Mouse (Mus musculus): Measurements from ENCODE around the gene Tgfb1. TPM values are rescaled to one million over a fixed set of nuclear protein-coding genes. Genes with fewer than 3 reads are reported as not detected.
A peak's percentile ranks its signal among the peaks of the same experiment; 100 is the strongest.

Tgfb1 gene
- polyA plus RNA-seq, 1 experiment from 2014 or later: 16.4 TPM

DNA sequence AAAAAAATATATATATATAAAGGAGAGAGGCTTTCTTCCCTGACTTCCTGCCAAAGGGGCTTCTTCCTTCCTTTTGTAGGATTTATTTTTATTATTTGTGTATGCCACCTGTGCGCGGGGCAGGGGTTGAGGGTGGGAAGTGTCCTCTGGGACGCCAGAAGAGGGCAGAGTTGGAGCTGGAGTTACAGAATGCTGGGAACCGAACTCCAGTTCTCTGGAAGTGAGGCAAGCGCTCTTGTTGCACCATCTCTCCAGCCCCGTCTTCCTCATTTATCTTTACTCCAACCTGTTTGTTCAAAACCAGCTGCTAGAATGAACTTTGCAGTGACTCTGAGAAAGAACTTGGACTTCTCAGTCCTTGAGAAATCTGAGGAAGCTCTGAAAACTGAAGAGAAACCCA, 6.8 kb upstream of the Tgfb1 start:
- Histone ChIP-seq H3K27me3 (replicated peaks; ENCODE audit: control insufficient read depth, insufficient read depth, low read length) (peaks cover 10% of the 10 kb centered on the region), H3K4me3 (ENCODE audit: low read depth, low read length) (peak overlapping the region; percentile 69), H3K9ac (ENCODE audit: low read depth, low read length) (peak overlapping the region; percentile 54), H3K4me2 (peak overlapping the region; percentile 81), H3K36me3 (ENCODE audit: control insufficient read depth, insufficient read depth, low read length) (0 out of 2 replicates have a peak, but pooled peaks cover 2% of the 10 kb centered on the region), H3K9me3 (ENCODE audit: control insufficient read depth, low read length) (no peaks in the 10 kb centered on the region), H3K27ac (ENCODE audit: low read depth, low read length) (peak overlapping the region; percentile 96), H3K4me1 (replicated peaks; ENCODE audit: control insufficient read depth, insufficient read depth, low read length) (peaks cover 38% of the 10 kb centered on the region)
- ATAC-seq (replicated peaks; ENCODE audit: low FRiP score) (no peak), DNase-seq (ENCODE audit: low spot score) (no peak)
- 5% methylated on average over 6 of the region's 6 CpGs for WGBS

DNA sequence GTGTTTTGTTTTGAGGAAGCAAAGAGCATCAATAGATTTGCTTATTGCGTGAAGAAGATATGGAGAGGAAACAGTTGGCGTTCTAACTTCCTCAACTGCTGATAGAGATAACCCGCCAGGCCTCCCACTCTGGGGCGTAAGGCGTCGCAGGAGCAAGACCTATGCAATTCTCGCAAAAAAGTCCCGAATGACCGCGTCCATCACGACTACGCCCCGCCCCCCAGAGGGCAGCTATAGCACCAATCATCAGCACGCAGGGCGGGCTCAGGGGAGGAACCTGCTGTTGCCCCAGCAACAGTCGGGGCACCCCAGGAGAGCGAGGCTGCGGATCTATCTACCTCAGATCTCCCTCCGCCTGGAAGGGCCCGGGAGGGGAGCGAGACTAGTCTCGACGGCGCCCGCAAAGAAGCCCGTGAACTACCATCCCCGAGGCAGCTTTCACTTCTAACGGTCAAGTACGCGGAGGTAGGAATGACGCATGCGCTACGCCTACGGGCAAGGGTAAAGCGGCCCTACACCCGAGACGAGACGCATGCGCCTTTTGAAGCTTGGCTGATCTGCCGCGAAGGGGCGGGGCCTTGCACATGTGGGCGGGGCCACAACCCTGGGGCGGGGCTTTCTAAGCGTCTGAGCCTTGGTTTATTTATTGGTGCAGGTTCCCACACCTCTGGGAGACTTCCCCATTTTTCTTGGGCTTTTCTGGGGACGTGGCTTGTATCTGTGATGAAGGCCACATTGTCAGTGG, 6.1 kb upstream of the Tgfb1 start, which contains the start of gene B9d2:
Gene B9d2, plus strand, starts transcription at position 267 of the 745 bp plus-strand sequence.
- 0 out of 2 replicates have a peak, but pooled peaks cover 2% of the 10 kb centered on the region for H3K36me3 ChIP-seq (ENCODE audit: control insufficient read depth, insufficient read depth, low read length)
- peak within 1 kb of the TSS; percentile 74 for H3K9ac ChIP-seq (ENCODE audit: low read depth, low read length)
- ATAC-seq (replicated peaks; ENCODE audit: low FRiP score) (peak; percentile 93), DNase-seq (ENCODE audit: low spot score) (peak; percentile 96)
- no peaks in the 10 kb centered on the region for H3K9me3 ChIP-seq (ENCODE audit: control insufficient read depth, low read length)
- peaks cover 43% of the 10 kb centered on the region for H3K4me1 ChIP-seq (replicated peaks; ENCODE audit: control insufficient read depth, insufficient read depth, low read length)
- peaks cover 3% of the 10 kb centered on the region; the same call in 1 of the 2 replicates for H3K27me3 ChIP-seq (replicated peaks; ENCODE audit: control insufficient read depth, insufficient read depth, low read length)
- peak within 1 kb of the TSS; percentile 69 for H3K4me3 ChIP-seq (ENCODE audit: low read depth, low read length)
- under 1% methylated on average over 46 of the region's 46 CpGs for WGBS
- peak within 1 kb of the TSS; percentile 81 for H3K4me2 ChIP-seq
- peak within 1 kb of the TSS; percentile 96 for H3K27ac ChIP-seq (ENCODE audit: low read depth, low read length)

DNA sequence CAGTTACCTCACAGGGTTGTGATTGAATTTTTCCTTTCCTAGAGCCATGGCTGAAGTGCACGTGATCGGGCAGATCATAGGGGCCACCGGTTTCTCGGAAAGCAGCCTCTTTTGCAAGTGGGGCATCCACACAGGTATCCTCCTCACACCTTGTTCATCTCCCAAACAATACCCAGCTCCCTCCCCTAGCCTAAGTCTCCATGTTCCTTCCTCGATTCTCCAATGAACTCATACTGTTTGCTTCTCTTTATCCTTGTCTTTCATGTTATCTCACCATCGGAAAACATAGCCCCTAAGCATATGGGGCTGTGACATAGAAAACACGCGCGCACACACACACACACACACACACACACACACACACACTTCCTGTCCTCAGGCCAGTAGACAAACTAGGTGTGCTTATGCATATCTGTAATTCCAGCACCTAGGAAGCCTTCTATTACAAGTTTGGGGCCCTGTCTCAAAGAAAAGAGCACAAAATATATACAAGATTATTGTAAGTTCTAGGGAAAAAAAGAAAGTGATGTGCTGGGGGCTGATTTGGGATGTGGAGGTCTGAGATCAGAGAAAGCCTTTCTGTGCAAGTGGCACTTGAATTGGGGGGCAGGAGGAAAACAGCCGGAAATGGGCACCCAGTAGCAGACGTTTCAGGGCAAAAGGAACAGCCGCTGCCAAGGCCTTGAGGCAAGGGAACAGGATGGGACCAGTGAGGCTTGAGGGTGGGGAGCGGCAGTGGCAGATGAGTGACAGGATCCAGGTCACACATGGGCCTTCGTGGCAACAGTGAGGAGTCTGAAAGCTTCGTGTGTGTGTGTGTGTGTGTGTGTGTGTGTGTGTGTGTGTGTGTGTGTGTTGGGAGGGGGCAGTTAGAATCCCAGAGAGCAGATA, 5.2 kb upstream of the Tgfb1 start:
- WGBS: 34% methylated on average over 15 of the region's 15 CpGs

DNA sequence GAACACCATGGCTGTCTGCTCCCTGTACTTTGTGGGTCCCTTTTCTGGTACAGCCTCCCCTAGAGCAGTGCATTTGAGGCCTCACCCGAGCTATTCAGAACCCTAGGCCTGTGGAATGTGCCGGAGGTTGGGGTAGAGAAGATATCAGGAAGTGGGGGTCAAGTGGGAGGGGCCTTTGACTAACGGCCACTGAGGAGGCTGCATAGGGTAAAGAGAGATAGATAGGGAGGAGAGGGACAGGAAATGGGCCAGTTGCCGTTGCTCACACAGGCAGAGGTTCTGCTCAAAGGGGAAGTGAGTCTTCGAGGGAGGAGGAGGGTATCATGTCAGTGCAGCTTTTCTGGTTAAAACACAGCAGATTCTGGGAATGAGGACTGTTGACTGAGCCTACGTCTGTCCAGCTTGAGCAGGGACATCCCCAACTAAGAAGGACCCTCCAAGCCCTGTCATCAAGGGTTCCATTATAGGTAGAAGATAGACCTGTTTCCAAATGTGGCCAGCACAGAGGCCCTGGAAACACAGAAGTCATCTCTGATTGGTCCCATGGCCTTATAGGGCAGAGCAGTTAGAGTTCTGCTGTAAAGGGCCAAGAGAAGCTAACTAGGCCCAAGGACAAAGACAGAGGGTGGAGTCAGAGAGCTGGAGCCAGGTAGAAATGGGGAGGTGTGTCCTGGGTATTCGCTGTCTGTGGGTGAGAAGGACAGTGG, 3.2 kb upstream of the Tgfb1 start:
- DNase-seq (ENCODE audit: low spot score) (peak; percentile 60), ATAC-seq (replicated peaks; ENCODE audit: low FRiP score) (peak; percentile 27)
- Histone ChIP-seq H3K9ac (ENCODE audit: low read depth, low read length) (peak overlapping the region; percentile 58), H3K27me3 (replicated peaks; ENCODE audit: control insufficient read depth, insufficient read depth, low read length) (no peaks in the 10 kb centered on the region; the same call in 1 of the 2 replicates), H3K4me3 (ENCODE audit: low read depth, low read length) (peak overlapping the region; percentile 29), H3K9me3 (ENCODE audit: control insufficient read depth, low read length) (no peaks in the 10 kb centered on the region), H3K36me3 (ENCODE audit: control insufficient read depth, insufficient read depth, low read length) (0 out of 2 replicates have a peak, but pooled peaks cover 2% of the 10 kb centered on the region), H3K4me1 (replicated peaks; ENCODE audit: control insufficient read depth, insufficient read depth, low read length) (peaks cover 50% of the 10 kb centered on the region), H3K27ac (ENCODE audit: low read depth, low read length) (peak overlapping the region; percentile 92), H3K4me2 (peak overlapping the region; percentile 60)
- 28% methylated on average over 7 of the region's 7 CpGs for WGBS

More for the DNA sequence above, 5.2 kb upstream of the Tgfb1 start:
- no peaks in the 10 kb centered on the region for H3K27me3 ChIP-seq (replicated peaks; ENCODE audit: control insufficient read depth, insufficient read depth, low read length)
- H3K36me3 ChIP-seq (ENCODE audit: control insufficient read depth, insufficient read depth, low read length): 0 out of 2 replicates have a peak, but pooled peaks cover 2% of the 10 kb centered on the region
- H3K4me3 ChIP-seq (ENCODE audit: low read depth, low read length): peak overlapping the region; percentile 69
- ATAC-seq (replicated peaks; ENCODE audit: low FRiP score) (no peak), DNase-seq (ENCODE audit: low spot score) (no peak)
- peak overlapping the region; percentile 81 for H3K4me2 ChIP-seq
- peak overlapping the region; percentile 96; the same call in 1 of the 2 replicates for H3K27ac ChIP-seq (ENCODE audit: low read depth, low read length)
- H3K9me3 ChIP-seq (ENCODE audit: control insufficient read depth, low read length): no peaks in the 10 kb centered on the region
- H3K9ac ChIP-seq (ENCODE audit: low read depth, low read length): peak overlapping the region; percentile 31; the same call in 1 of the 2 replicates
- H3K4me1 ChIP-seq (replicated peaks; ENCODE audit: control insufficient read depth, insufficient read depth, low read length): peaks cover 50% of the 10 kb centered on the region

DNA sequence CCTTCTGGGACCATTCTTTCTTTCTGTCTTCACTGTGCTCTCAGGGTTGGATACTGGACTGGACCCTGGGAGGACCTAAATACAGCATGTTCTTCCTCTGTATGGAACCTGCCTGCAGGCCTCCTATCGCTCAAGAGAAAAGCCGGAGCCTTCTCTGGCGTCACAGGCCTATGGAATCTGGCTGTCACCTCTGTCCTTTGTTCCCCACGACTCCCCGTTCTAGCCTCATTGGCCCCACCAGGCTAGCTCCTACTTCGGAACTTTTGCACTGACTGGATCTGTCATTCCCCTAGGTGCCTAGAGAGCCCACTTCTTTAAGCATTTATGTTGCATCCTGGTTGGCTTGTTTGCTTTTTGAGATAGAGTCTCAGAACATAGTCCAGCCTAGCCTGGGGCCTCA, 2.1 kb upstream of the Tgfb1 start:
- no peak overlapping the region; the same call in 1 of the 2 replicates for H3K4me2 ChIP-seq
- WGBS: 86% methylated on average over 6 of the region's 6 CpGs
- no peaks in the 10 kb centered on the region; the same call in 1 of the 2 replicates for H3K27me3 ChIP-seq (replicated peaks; ENCODE audit: control insufficient read depth, insufficient read depth, low read length)
- 0 out of 2 replicates have a peak, but pooled peaks cover 2% of the 10 kb centered on the region for H3K36me3 ChIP-seq (ENCODE audit: control insufficient read depth, insufficient read depth, low read length)
- peaks cover 53% of the 10 kb centered on the region for H3K4me1 ChIP-seq (replicated peaks; ENCODE audit: control insufficient read depth, insufficient read depth, low read length)
- ATAC-seq (replicated peaks; ENCODE audit: low FRiP score): no peak
- no peaks in the 10 kb centered on the region for H3K9me3 ChIP-seq (ENCODE audit: control insufficient read depth, low read length)
- DNase-seq (ENCODE audit: low spot score): no peak
- H3K4me3 ChIP-seq (ENCODE audit: low read depth, low read length): no peak overlapping the region
- no peak overlapping the region; the same call in 1 of the 2 replicates for H3K9ac ChIP-seq (ENCODE audit: low read depth, low read length)
- H3K27ac ChIP-seq (ENCODE audit: low read depth, low read length): peak overlapping the region; percentile 92

DNA sequence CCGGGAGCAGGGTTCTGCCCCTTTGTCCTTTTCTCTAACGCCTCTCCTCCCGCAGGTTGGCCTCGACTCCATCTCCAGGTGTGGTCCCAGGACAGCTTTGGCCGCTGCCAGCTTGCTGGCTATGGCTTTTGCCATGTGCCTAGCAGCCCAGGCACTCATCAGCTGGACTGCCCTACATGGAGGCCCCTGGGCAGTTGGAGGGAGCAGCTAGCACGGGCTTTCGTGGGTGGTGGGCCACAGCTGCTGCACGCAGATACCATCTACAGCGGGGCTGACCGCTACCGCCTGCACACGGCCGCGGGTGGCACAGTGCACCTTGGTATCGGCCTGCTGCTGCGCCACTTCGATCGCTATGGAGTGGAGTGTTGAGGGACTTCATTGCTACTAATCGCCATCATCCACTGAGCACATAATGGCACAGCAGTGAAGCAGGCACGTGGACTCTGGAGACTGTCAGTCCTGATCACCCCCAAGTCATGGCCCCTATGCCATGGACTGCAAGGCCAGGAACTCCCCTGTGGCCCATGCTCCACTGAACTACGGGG, 804 bp upstream of the Tgfb1 start:
- Histone ChIP-seq H3K27ac (ENCODE audit: low read depth, low read length) (peak overlapping the region; percentile 59; the same call in 1 of the 2 replicates), H3K9me3 (ENCODE audit: control insufficient read depth, low read length) (no peaks in the 10 kb centered on the region), H3K9ac (ENCODE audit: low read depth, low read length) (peak overlapping the region; percentile 86), H3K27me3 (replicated peaks; ENCODE audit: control insufficient read depth, insufficient read depth, low read length) (no peaks in the 10 kb centered on the region; the same call in 1 of the 2 replicates), H3K4me3 (ENCODE audit: low read depth, low read length) (peak overlapping the region; percentile 80), H3K4me2 (peak overlapping the region; percentile 97), H3K4me1 (replicated peaks; ENCODE audit: control insufficient read depth, insufficient read depth, low read length) (peaks cover 57% of the 10 kb centered on the region), H3K36me3 (ENCODE audit: control insufficient read depth, insufficient read depth, low read length) (0 out of 2 replicates have a peak, but pooled peaks cover 2% of the 10 kb centered on the region)
- DNase-seq (ENCODE audit: low spot score) (no peak), ATAC-seq (replicated peaks; ENCODE audit: low FRiP score) (no peak)
- WGBS: 56% methylated on average over 21 of the region's 21 CpGs

DNA sequence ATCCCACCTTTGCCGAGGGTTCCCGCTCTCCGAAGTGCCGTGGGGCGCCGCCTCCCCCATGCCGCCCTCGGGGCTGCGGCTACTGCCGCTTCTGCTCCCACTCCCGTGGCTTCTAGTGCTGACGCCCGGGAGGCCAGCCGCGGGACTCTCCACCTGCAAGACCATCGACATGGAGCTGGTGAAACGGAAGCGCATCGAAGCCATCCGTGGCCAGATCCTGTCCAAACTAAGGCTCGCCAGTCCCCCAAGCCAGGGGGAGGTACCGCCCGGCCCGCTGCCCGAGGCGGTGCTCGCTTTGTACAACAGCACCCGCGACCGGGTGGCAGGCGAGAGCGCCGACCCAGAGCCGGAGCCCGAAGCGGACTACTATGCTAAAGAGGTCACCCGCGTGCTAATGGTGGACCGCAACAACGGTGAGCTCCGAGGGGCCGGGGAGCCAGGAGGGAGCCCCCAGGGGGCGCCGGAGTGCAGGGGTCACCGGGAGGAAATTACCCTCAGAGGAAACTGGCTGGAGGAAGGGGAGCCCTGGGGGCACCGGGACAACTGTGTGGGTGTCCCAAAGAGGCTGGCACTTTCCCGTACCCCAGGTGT, 1.1 kb downstream of the Tgfb1 start:
- Histone ChIP-seq H3K9ac (ENCODE audit: low read depth, low read length) (peak overlapping the region; percentile 86), H3K27ac (ENCODE audit: low read depth, low read length) (peak overlapping the region; percentile 96), H3K27me3 (replicated peaks; ENCODE audit: control insufficient read depth, insufficient read depth, low read length) (no peaks in the 10 kb centered on the region; the same call in 1 of the 2 replicates), H3K4me3 (ENCODE audit: low read depth, low read length) (peak overlapping the region; percentile 80), H3K9me3 (ENCODE audit: control insufficient read depth, low read length) (no peaks in the 10 kb centered on the region), H3K4me1 (replicated peaks; ENCODE audit: control insufficient read depth, insufficient read depth, low read length) (peaks cover 49% of the 10 kb centered on the region), H3K36me3 (ENCODE audit: control insufficient read depth, insufficient read depth, low read length) (peaks cover 5% of the 10 kb centered on the region; the same call in 1 of the 2 replicates), H3K4me2 (peak overlapping the region; percentile 97)
- ATAC-seq (replicated peaks; ENCODE audit: low FRiP score) (no peak), DNase-seq (ENCODE audit: low spot score) (peak; percentile 76)
- WGBS: under 1% methylated on average over 47 of the region's 47 CpGs
